Mouse (Mus musculus) cerebellum, postnatal 10 days (tissue): ENCODE measurements around the gene Cd52.

Experiments used
- DNase-seq, 2 experiments: peaks; one replicate each; pipeline ENCODE4 v3.0.0; 2021; ENCODE audit warnings: mixed read lengths in 2 of 2

Gene Cd52

DNA sequence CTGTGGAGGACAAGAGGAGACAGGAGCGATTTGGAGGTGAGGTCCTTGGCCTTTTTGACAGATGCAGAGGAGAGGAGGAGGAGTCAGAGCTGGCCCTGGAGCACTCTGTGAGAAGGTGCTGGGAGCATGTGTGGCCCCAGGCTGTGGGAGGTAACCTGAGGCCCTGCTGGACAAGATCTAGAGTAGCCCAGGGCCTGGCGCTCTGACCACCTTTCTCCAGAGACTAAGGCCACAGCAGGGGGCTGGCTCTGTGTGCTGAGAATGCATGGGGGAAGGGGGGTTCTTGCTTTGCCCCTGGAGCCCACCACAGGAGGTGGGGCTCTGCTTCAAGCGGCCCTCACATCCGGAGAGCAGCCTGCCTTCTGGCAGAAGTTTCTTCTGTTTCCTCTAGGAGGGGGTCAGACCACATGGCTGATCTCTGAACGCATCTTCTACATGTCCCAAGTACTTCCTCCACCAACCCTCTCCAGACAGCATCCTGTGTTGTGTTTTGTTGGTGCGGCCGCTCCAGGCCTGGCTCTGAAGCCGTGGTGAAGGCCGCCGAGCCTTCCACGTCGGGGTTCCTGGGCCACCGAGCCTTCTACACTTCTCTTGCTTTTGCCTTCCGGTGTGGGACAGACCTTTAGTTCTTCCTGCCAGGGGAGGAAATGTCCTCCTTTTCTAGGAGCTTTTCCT lies 23.4 kb upstream of the Cd52 start:
- no peak for DNase-seq

DNA sequence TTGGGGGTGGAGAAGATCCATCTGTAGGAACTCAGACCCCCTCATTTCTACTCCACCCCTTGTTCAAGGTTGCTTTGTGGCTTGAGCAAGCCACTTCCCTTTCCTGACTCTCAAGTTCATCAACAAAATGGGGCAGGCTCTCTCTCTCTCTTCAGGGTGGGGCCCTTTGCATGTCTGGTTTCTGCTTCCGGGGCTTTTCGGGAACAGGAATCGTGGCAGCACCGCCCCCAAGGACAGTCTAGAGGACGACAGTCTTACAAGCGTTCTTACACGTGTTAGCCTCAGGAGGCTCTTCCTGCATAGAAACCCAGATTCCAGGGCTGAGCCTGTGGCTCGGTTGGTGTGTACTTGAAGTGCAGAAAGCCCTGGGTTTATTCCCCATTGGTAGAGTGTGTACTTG lies 22.1 kb upstream of the Cd52 start:
- no peak for DNase-seq

DNA sequence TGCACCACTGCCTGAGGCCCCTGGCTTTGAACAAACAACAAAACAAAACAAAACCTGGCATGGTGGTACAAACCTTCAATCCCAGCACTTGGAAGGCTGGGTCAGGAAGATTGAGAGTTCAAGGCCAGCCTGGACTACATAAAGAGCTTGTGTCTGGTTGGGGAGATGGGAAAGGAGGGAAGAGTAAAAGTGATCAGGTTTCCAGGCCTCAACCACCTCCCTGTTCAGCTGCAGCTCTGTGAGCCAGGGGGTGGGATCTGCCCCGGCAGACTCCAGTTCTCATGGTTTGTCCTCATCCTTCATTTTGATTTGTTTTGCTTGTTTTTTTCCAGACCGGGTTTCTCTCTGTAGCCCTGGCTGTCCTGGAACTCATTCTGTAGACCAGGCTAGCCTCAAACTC lies 21.6 kb upstream of the Cd52 start:
- no peak for DNase-seq

DNA sequence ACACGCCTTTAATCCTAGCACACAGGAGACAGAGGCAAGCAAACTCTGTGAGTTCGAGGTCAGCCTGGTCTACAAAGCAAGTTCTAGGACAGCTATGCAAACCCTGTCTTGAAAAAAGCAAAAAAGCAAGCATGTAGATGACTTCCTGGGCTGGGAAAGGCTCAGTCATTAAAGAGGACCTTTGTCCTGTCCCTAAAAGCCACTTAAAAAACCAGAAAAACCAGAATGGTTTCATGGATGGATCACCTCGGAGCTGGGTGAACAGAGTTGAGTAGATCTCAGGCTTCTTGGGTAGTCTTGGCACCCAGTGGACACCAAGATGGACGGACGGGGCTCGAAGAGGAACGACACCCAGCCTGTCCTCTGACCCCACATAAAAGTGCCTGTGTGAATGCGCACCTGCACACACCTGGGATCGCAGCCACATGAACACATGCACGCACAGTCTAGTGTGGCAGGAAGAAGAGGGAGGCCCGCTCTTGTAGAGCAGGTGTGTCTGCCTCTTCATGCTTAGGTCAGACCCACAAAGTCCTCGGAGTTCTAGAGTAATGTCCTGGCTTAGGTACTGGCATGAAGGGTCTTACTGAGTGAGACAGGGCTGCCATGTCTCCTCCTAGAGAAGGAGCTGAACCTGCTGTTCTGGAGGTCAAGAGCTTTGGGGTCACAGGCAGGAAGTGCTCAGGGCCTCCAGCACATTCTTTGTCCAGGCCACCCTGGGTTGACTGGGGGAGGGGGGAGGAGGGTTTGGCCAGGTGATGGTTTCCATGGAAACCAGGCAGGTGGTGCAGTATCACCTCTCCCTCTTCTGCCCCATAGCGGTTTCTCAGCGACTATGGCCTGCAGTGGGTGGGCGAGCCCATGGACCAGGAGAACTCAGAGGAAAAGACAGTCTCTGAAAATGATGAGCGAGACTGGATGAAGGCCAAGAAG lies 20.6 kb upstream of the Cd52 start:
- no peak for DNase-seq

DNA sequence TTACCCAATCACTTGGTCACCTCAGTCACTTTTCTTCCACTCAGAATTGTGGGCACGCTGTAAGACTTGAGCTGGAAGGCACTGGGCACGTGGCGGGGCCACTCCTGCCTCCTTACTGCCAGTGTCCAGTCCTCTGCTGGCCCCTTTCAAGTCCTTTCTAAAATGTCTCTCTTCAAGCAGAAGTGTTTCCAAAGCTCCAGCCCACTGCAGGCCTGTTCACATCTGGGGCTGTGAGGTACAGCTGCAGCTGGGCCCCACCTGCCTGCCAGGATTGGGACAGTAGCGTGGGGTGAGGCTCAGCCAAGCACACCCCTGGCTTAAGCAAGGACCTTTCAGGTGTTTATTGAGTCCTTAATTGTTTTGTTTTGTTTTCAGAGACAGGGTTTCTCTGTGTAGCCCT lies 19.2 kb upstream of the Cd52 start:
- DNase-seq = no peak

DNA sequence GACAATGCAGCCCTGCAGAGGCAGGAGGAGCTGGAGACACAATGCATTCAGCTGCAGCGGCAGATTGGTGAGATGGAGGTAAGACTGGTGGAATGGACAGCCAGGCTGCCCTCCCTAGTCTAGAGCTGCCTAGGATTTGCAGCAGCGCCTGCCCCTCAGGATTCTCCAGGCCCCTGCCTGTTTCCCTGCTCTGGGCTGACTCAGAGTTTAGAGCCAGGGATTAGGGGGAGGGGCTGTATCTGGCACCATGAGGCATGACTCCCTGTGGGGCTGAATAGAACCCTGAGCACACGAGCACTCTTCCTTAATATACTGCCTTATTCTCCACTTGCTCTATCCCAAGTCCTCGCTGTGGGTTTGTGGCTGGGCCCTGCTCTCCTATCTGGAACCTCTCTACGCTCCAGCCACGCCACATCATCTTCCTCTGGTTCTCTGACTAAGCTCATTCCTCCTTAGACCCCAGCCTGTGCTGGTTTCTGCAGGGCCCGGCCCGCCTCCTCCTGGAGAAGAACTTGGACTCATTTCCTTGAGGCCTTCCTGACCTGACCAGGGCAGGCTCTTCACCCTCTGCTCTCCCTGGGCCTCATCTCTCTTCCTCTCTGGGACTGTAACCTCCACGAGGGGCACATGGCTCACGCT lies 18.6 kb upstream of the Cd52 start:
- DNase-seq = no peak

DNA sequence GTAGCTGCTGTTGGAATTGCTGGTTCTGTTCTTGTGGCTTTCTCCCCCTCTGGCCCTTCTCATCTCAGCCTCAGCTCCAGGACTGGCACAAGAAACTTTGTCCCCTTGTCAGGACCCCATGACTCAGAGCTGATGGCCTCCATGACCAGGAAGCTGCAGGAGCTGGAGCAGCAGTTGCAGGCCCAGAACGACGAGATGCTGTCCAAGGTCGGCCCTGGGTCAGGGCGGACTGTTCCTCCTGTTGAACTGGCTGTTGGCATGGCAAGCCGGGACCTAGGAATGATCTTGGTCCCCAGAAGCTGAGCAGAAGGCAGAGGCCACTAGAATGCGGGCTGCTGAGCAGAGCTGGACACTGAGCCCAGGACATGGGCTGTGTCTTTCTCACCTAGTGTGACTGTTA lies 17.5 kb upstream of the Cd52 start:
- DNase-seq = no peak

DNA sequence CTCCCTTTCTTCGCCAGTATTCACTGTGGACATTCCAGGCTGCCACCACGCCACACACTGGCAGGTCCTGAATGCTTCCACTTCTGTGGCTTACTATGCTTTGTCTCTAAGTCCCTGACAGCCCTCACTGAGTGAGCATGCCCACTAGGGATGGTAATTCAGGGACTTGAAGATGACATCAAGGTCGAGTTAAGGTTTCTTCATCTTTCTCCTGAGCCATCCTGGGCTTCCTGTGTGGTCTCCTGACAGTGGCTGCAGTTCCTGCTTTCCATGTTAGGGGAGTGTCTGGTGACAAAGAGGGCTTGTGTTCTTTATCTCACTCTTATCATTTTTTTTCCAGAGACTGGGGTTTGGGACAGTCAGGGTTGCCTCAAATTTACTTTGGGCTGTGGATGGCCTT lies 15.8 kb upstream of the Cd52 start:
- no peak for DNase-seq

DNA sequence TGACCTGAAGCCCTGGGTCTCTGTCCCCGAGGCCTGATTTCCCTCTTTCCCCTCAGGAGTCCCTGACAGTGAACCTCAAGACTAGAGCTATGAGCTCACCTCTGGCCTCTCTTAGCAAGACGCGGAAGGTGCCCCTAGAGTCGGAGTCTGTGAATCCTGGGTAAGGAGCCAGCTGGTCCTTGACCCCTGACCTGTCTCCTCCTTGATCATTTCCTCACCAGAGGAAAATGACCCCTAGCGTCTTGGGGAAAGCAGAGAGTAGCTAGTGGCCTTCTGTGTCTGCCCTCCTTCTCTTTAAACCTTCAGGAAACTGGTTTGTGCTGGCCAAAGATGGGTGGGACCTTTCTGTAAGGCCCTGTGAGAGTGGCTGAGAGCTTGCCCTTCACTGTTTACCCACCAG lies 13.3 kb upstream of the Cd52 start:
- DNase-seq = no peak

DNA sequence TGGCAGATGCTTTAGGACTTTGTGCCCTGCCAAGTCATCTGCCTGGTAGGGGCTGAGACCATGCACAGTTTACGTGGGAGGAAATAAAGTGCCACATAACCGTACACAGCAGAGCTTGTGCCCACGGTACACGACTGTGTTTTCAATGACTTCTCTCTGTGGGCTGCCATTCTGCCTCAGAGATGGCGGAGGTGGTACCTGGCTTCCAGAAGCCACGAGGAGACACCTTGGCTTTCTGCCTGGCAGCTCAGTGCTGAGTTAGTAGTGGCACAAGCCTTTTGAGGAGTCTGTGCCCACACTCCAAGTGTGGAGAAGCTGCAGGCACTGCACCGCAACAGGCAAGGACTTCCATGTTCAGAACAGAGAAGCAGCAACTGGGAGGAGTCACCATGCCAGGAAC lies 12.8 kb upstream of the Cd52 start:
- no peak for DNase-seq

DNA sequence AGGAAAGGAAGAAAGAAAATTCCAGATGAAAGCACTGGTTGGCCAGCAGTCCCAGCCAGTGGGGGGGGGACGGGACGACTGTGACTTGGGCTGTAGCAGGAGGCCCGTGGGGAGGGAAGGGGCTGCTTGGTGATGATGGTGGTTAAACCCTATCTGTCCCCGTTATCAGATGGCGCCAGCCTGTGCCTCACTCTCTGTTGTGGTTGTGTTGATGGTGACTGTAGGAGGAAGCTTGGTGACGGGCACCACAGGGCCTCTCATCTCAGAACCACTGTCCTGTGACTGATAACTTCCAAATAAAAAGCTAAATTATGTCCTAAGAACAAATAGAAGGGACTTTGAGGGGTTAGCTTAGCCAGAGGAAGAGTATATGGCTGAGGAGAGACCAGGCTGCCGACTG lies 11.2 kb upstream of the Cd52 start:
- no peak for DNase-seq

DNA sequence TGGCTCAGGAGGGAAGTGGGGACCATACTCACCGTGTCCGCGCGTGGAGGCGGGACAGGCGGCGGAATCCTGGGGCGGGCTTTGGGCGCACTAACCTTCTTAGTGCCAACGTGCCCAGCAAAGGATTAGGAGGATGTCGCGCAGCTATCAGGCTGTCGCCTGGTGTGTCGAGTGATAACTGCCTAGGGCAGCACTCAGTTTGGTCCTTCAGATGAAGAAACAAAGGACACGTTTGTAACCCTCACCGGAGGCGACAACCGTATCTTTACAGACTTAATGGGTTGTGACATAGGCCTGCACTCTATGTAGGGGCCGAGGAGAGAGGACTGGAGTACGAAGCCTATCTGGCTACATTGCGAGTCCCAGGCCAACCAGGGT lies 7.8 kb upstream of the Cd52 start:
- no peak for DNase-seq

DNA sequence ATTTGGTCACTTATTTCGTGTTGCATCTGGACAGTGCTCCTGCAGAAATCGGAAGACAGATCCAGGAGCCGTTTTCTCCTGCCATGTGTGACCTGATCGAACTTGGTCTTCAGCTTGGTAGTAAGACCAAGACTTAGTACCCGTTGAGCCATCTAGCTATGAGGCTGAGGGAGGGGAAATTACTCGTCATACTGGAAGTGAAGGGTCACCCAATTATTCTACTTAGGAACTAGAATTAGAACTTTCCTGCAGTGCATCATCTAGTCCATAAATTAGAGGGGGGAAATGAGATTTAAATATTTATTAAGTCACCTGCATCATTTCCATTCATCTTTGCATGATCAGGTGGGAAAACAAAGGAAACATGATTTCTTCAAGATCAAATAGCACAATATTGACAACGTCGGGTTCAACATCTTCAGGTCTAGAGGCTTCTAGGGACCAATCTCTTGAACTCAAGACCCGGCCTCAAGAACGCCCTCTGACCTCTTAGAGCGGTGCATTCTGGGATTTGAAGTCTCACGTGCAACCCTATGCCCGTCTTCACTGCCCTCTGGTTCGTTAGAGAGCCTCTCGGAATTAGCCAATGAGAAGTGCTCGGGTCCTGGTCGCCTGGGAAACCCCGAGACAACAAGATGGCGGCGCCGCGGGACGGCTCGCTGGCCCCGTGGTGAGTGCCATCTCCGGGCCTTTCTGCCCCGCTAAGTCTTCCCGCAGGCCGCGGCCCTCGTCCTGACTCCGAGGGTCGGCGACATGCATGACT lies 7.3 kb upstream of the Cd52 start, which contains the start of gene Ubxn11:
Ubxn11 (plus strand) TSS at position 592 of the 763 bp plus-strand sequence.
- peak; percentile 92 to 94 for DNase-seq

DNA sequence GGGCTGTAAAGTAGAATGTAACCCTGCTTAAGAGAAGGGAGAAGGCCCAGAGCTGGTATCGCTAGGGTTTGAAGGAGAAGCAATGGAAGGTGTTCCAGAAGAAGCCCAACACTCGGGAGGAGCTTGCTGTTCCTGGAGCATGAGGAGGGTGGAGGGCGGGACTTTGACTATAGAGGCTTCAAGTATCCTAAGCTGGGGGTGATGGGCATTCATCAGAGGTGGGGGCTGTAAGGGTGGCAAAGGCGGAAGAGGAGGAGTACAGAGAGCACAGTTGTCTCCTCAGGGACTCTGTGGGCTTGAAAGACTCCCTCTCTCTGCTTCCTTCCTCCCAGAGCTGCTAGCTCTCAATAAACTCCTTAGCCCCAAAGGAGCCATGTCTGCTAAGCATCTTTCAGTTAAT lies 5.4 kb upstream of the Cd52 start:
- DNase-seq = no peak

DNA sequence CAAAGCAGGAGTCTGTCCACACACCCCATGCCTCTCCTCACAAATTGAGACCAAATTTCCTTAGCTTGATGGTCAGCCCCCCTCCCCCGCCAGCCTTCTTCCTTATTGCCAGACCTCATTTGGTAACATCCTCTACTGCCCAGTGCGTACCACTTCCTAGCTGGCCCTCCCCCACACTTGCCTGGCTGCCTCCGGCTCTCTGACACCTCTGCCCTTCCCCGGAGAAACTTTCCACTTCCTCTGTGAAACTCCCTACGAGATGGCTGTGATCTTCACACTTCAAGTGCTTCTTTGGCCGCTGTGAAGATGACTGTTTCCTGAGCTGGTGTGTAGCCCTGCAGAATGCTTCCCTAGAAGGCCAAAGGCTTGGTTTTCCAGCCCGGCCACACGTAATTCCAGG lies 3.7 kb upstream of the Cd52 start:
- DNase-seq = peak in 1 of 2 experiments; percentile 29

DNA sequence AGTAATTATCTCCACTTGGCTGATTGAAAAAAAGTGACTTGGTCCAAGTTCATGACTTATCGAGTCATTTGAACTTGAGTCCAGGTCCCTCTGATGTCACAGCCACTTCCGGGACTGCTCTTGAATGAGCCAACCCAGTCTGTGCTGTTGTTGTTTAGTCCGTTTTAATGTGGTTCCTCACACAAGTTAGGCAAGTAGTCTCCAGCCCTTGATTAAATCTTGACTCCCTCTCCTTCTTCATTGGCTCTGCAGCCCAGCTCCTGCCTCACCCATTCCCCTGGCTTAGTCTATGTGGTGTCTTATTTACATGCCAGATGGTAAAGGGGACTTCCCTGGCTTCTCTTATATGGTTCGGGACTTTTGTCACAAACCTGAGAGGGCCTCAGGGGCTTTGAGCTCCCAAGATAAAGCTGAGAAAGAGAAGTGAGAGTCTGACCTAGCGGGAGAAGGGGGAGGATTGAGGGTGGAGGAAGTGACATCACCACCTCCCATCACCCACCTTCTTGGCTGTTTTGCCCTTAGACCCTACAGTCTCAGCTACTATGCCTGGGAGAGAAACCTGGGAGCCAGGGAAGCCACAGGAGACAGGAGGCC lies 2.2 kb upstream of the Cd52 start:
- no peak for DNase-seq

DNA sequence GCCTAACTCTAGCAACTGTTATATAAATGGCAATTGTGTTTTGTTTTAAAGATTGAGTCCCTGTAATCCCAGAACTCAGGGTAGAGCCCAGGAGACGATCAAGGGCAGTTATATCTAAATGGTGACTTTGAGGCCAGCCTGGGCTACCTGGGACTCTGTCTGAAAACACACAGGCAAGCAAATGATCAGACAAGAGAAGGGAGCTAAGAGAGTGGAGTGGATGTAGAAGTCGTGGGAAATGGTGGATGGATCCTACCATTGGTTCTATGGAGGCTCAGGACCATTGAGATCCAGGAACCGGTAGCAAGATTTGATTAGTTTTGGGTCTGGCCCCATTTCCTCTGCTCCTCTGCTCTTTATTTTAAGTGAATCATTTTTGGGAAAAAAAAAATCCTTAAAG lies 1.2 kb upstream of the Cd52 start:
- DNase-seq = no peak

DNA sequence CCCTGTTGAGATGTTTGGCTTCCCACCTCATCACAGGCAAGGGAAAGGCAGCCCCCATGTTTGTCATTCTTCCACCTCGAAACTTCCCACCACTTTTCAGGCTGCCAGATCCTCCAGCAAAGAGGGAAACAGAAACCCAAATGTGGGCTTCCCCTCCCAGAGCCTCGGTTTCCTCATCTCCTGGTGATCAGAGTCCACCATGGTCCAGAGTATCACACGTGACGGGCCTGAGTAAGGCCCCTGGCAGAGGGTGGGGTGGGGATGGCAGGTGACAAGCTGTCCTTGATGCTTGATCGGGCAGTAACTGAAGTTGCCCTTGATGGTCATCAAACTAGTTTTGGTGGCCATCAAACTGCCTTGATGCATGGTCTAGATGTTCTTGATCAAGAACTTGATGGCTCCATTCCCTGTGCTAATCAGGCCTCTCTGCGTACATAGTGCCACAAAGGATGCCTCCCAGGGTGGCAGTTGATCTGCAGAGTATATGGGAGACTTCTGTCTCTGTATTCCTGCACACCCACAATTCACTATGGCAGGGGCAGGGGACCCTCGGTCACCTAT lies 798 bp downstream of the Cd52 start:
- DNase-seq = no peak

DNA sequence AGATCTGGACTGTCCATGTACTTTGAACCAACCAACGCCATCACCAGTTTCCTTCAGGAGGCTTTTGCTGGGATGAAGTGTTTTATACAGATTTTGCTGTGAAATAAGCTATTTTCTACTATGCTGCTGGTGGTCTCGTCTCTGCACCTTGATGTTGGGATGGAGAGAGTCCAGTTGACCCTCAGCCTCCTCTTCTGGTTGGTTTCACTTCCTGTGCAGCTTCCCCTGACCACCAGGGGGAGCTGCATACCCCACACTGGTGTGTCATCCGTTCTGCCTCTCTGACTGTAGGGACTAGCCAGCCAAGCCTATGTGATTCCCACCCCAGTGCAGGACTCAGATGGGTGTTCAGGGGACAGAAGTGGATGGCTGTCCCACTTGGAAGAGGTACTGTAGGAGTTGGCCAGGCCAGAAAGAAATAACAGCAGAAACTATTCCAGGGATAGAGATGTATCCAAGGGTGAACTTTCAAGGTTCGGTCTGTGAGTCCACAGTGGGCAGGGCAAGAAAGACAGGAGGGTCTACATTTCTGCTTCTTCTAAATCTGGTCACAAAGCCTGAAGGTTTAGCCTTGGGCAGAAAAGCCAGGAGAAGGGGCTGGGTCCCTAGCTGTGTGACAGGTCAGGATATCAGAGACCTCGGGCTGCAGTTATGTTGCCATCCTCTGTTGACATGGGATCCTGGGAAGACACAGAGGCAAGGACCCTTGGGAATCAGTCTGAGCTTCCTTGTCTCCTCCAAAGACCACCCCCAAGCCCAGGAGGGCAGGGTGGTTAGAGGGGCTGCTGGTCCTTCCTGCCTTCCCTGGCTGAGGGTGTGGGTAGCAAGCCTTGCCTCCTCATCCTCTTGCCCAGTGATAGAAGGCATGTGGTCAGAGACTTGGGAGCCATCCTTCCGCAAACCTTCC lies 2.2 kb downstream of the Cd52 start:
- peak; percentile 60 to 65 for DNase-seq

DNA sequence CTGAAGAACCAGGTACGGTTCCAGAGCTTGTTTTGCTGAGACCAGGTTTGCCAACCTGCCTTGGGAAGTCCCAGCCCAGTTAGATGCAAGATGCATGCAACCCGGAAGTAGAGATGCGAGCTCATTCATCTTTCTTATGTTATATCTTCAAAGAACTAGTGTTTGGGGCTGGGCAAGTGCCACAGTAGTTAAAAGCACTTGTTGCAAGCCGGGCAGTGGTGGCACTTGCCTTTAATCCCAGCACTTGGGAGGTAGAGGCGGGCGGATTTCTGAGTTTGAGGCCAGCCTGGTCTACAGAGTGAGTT lies 3.7 kb downstream of the Cd52 start:
- DNase-seq = no peak

DNA sequence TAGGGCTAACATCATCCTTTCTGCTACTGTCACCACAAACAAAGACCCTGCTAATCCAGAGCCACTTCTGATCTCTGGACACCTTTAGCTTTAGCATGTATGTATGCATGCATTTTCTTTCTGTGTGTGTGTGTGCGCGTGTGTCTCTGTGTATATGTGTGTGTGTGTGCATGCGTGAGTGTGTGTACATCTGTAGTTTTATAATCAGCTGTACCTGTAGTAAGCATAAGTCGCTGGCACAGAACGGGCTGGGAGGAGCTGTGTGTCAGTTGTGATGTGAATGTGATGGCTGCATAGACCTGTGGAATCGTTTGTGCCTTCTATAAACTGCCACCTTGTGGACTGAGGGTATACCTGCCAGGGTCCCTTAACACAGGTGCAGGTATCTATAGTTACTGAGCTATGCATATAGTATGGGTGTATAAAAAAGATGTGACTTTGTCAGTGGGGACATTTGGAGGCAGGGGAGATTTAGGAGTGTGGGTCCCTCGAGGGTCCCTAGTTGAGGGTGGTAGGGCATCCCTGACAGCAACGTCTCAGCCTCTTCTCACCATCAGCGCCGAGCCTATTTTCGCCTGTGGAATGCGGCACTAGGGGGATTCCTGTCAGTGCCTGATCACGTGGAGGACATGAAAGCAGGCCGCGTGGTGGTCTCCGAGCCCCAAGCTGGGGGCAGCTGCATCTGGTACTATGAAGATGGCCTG lies 4.2 kb downstream of the Cd52 start:
- no peak for DNase-seq
